Mouse (Mus musculus): ENCODE results near the gene Wasl. TPM values are rescaled to one million over a fixed set of nuclear protein-coding genes. Genes with fewer than 3 reads are reported as not detected.

Gene Wasl
- polyA plus RNA-seq, 1 experiment from 2014 or later: 52.1 TPM

DNA sequence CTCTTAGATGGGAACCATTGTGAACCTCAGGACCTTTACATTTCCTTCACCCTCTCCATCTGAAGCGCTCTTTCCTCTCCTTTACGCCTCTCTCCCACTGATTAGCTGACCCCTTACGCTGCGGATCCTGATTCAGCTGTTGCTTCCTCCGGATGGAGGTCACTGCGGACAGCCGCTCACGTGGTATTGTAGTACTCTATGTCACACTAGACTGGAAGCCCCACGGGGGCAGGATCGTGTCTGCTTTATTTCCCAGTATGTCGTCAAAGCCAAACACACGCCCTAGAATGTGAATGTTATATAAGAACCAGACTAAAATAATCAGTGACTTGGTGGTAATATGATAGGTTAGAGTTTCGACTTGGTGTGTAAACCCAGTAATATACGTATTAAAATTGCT, 92.4 kb downstream of the Wasl start:
- Histone ChIP-seq H3K9me3 (ENCODE audit: control insufficient read depth, low read length) (no peaks in the 10 kb centered on the region), H3K36me3 (ENCODE audit: control insufficient read depth, insufficient read depth, low read length) (no peaks in the 10 kb centered on the region), H3K27ac (replicated peaks; ENCODE audit: low read depth, low read length) (no peak overlapping the region), H3K4me2 (ENCODE audit: low read depth, severe bottlenecking) (no peak overlapping the region), H3K4me3 (ENCODE audit: low read depth, low read length) (no peak overlapping the region), H3K9ac (ENCODE audit: low read length) (no peak overlapping the region), H3K27me3 (ENCODE audit: control insufficient read depth, insufficient read depth, low read length) (no peaks in the 10 kb centered on the region), H3K4me1 (ENCODE audit: control insufficient read depth, insufficient read depth, low read length) (no peaks in the 10 kb centered on the region)
- WGBS: 91% methylated on average over 14 of the region's 14 CpGs
- ATAC-seq (ENCODE audit: insufficient number of reproducible peaks, low FRiP score, low TSS enrichment, low read depth) (no peak), DNase-seq (ENCODE audit: low spot score) (no peak)

DNA sequence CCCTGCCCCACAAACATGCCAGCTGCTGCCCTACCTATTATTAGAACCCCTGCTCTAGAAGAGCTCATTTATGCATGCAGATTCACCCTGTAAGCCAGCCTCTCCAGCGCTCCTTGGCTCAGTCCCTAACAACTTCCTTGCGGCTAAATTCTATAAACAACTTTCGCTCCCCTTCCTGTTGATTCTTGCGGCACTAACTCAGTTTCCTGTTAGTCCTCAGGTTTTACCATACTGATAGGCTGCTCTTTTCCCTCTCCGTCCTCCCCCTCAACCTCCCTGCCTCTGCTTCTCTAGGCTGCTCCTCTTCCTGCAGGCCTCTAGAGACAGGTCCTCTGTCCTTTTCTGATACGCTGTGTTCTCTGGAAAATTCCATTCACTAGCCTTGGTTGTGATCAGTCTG, 93.7 kb downstream of the Wasl start:
- H3K4me2 ChIP-seq (ENCODE audit: low read depth, severe bottlenecking): no peak overlapping the region
- no peaks in the 10 kb centered on the region for H3K36me3 ChIP-seq (ENCODE audit: control insufficient read depth, insufficient read depth, low read length)
- no peaks in the 10 kb centered on the region for H3K27me3 ChIP-seq (ENCODE audit: control insufficient read depth, insufficient read depth, low read length)
- H3K9me3 ChIP-seq (ENCODE audit: control insufficient read depth, low read length): no peaks in the 10 kb centered on the region
- 75% methylated on average over 6 of the region's 6 CpGs for WGBS
- H3K9ac ChIP-seq (ENCODE audit: low read length): no peak overlapping the region
- H3K4me3 ChIP-seq (ENCODE audit: low read depth, low read length): no peak overlapping the region
- ATAC-seq (ENCODE audit: insufficient number of reproducible peaks, low FRiP score, low TSS enrichment, low read depth) (no peak), DNase-seq (ENCODE audit: low spot score) (no peak)
- H3K27ac ChIP-seq (replicated peaks; ENCODE audit: low read depth, low read length): no peak overlapping the region
- H3K4me1 ChIP-seq (ENCODE audit: control insufficient read depth, insufficient read depth, low read length): no peaks in the 10 kb centered on the region

GRCm38 (mm10) chr6:24570278-24570677, 94.5 kb downstream of the Wasl start:
- H3K27me3 ChIP-seq (ENCODE audit: control insufficient read depth, insufficient read depth, low read length): no peaks in the 10 kb centered on the region
- no peaks in the 10 kb centered on the region for H3K4me1 ChIP-seq (ENCODE audit: control insufficient read depth, insufficient read depth, low read length)
- H3K4me2 ChIP-seq (ENCODE audit: low read depth, severe bottlenecking): no peak overlapping the region
- H3K9me3 ChIP-seq (ENCODE audit: control insufficient read depth, low read length): no peaks in the 10 kb centered on the region
- DNase-seq (ENCODE audit: low spot score): no peak
- H3K4me3 ChIP-seq (ENCODE audit: low read depth, low read length): no peak overlapping the region
- H3K9ac ChIP-seq (ENCODE audit: low read length): no peak overlapping the region
- no peak overlapping the region for H3K27ac ChIP-seq (replicated peaks; ENCODE audit: low read depth, low read length)
- no peaks in the 10 kb centered on the region for H3K36me3 ChIP-seq (ENCODE audit: control insufficient read depth, insufficient read depth, low read length)
- ATAC-seq (ENCODE audit: insufficient number of reproducible peaks, low FRiP score, low TSS enrichment, low read depth): no peak
- 81% methylated on average over 11 of the region's 11 CpGs for WGBS

GRCm38 (mm10) chr6:24569711-24570110, 95.1 kb downstream of the Wasl start:
- no peak for ATAC-seq (ENCODE audit: insufficient number of reproducible peaks, low FRiP score, low TSS enrichment, low read depth)

DNA sequence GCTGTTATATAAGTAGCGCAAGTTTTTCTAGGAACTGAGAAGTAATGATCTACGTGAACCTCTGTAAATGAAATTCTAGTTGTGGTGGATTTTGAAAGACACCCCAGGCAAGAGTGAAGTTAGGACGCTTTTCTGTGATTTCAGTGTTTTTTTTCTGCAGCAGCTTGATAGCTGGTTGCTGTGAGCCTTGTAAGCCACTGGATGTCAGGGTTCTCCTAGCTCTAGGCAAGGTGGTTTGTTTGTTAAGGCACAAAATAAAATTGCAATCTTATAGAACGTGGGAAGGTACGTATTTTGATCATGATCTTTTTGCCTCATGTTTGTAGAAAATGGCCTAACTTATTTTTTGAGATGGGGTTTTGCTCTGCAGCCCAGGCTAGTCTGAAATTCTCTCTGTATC, 95.8 kb downstream of the Wasl start:
- DNase-seq (ENCODE audit: low spot score) (no peak), ATAC-seq (ENCODE audit: insufficient number of reproducible peaks, low FRiP score, low TSS enrichment, low read depth) (no peak)
- Histone ChIP-seq H3K4me2 (ENCODE audit: low read depth, severe bottlenecking) (no peak overlapping the region), H3K27me3 (ENCODE audit: control insufficient read depth, insufficient read depth, low read length) (no peaks in the 10 kb centered on the region), H3K36me3 (ENCODE audit: control insufficient read depth, insufficient read depth, low read length) (no peaks in the 10 kb centered on the region), H3K27ac (replicated peaks; ENCODE audit: low read depth, low read length) (no peak overlapping the region), H3K9me3 (ENCODE audit: control insufficient read depth, low read length) (no peaks in the 10 kb centered on the region), H3K4me3 (ENCODE audit: low read depth, low read length) (no peak overlapping the region), H3K9ac (ENCODE audit: low read length) (no peak overlapping the region), H3K4me1 (ENCODE audit: control insufficient read depth, insufficient read depth, low read length) (no peaks in the 10 kb centered on the region)
- 83% methylated on average over 5 of the region's 5 CpGs for WGBS

More at GRCm38 (mm10) chr6:24569711-24570110, 95.1 kb downstream of the Wasl start:
- no peak overlapping the region for H3K4me3 ChIP-seq (ENCODE audit: low read depth, low read length)
- 44% methylated on average over 1 of the region's 1 CpGs for WGBS
- H3K9ac ChIP-seq (ENCODE audit: low read length): no peak overlapping the region
- no peaks in the 10 kb centered on the region for H3K27me3 ChIP-seq (ENCODE audit: control insufficient read depth, insufficient read depth, low read length)
- H3K4me1 ChIP-seq (ENCODE audit: control insufficient read depth, insufficient read depth, low read length): no peaks in the 10 kb centered on the region
- no peak overlapping the region for H3K27ac ChIP-seq (replicated peaks; ENCODE audit: low read depth, low read length)
- H3K9me3 ChIP-seq (ENCODE audit: control insufficient read depth, low read length): no peaks in the 10 kb centered on the region
- H3K4me2 ChIP-seq (ENCODE audit: low read depth, severe bottlenecking): no peak overlapping the region
- no peak for DNase-seq (ENCODE audit: low spot score)
- H3K36me3 ChIP-seq (ENCODE audit: control insufficient read depth, insufficient read depth, low read length): no peaks in the 10 kb centered on the region

GRCm38 (mm10) chr6:24564886-24565285, 99.9 kb downstream of the Wasl start:
- 86% methylated on average over 1 of the region's 1 CpGs for WGBS
- H3K9me3 ChIP-seq (ENCODE audit: control insufficient read depth, low read length): no peaks in the 10 kb centered on the region
- no peaks in the 10 kb centered on the region for H3K27me3 ChIP-seq (ENCODE audit: control insufficient read depth, insufficient read depth, low read length)
- no peak for ATAC-seq (ENCODE audit: insufficient number of reproducible peaks, low FRiP score, low TSS enrichment, low read depth)
- no peaks in the 10 kb centered on the region for H3K4me1 ChIP-seq (ENCODE audit: control insufficient read depth, insufficient read depth, low read length)
- no peak overlapping the region for H3K9ac ChIP-seq (ENCODE audit: low read length)
- no peak overlapping the region for H3K4me3 ChIP-seq (ENCODE audit: low read depth, low read length)
- no peak overlapping the region for H3K4me2 ChIP-seq (ENCODE audit: low read depth, severe bottlenecking)
- H3K36me3 ChIP-seq (ENCODE audit: control insufficient read depth, insufficient read depth, low read length): no peaks in the 10 kb centered on the region
- no peak overlapping the region for H3K27ac ChIP-seq (replicated peaks; ENCODE audit: low read depth, low read length)
- DNase-seq (ENCODE audit: low spot score): no peak

- Histone ChIP-seq H3K9ac (ENCODE audit: low read length) (no peak overlapping the region), H3K4me3 (ENCODE audit: low read depth, low read length) (no peak overlapping the region), H3K4me1 (ENCODE audit: control insufficient read depth, insufficient read depth, low read length) (no peaks in the 10 kb centered on the region), H3K27ac (replicated peaks; ENCODE audit: low read depth, low read length) (no peak overlapping the region), H3K4me2 (ENCODE audit: low read depth, severe bottlenecking) (no peak overlapping the region), H3K9me3 (ENCODE audit: control insufficient read depth, low read length) (no peaks in the 10 kb centered on the region), H3K36me3 (ENCODE audit: control insufficient read depth, insufficient read depth, low read length) (no peaks in the 10 kb centered on the region), H3K27me3 (ENCODE audit: control insufficient read depth, insufficient read depth, low read length) (no peaks in the 10 kb centered on the region)
- ATAC-seq (ENCODE audit: insufficient number of reproducible peaks, low FRiP score, low TSS enrichment, low read depth) (no peak), DNase-seq (ENCODE audit: low spot score) (no peak)
- 77% methylated on average over 9 of the region's 9 CpGs for WGBS
Observed at GRCm38 (mm10) chr6:24564081-24564480, 100.7 kb downstream of the Wasl start.

Other genes with a start within 250 kb of the Wasl start
- gene Iqub, start 149.9 kb downstream of the Wasl start, polyA plus RNA-seq (2014; fragmentation: Nextera tagmentation; extraction: Ambion mirVana): 0.04 TPM in 1 of 2 replicates, not detected in the other
- 281 and 290 TPM in 2 replicates for gene Ndufa5, start 137.0 kb downstream of the Wasl start, polyA plus RNA-seq (2014; fragmentation: Nextera tagmentation; extraction: Ambion mirVana)
- gene Asb15, start 136.9 kb downstream of the Wasl start, polyA plus RNA-seq (2014; fragmentation: Nextera tagmentation; extraction: Ambion mirVana): not detected in 2 replicates
- not detected in 2 replicates for gene Lmod2, start 67.2 kb downstream of the Wasl start, polyA plus RNA-seq (2014; fragmentation: Nextera tagmentation; extraction: Ambion mirVana)
- gene Hyal6, start 68.2 kb upstream of the Wasl start, polyA plus RNA-seq (2014; fragmentation: Nextera tagmentation; extraction: Ambion mirVana): not detected in 2 replicates
- gene Hyal4, start 83.3 kb upstream of the Wasl start, polyA plus RNA-seq (2014; fragmentation: Nextera tagmentation; extraction: Ambion mirVana): not detected in 2 replicates
- gene Spam1, start 126.2 kb upstream of the Wasl start, polyA plus RNA-seq (2014; fragmentation: Nextera tagmentation; extraction: Ambion mirVana): not detected in 2 replicates
- not detected in 2 replicates for gene Hyal5, start 193.0 kb upstream of the Wasl start, polyA plus RNA-seq (2014; fragmentation: Nextera tagmentation; extraction: Ambion mirVana)